Mouse (Mus musculus) retina, postnatal 7 days (tissue): ENCODE results near the gene Bcor.

Source experiments
- DNase-seq: peaks from one replicate; pipeline ENCODE4 v3.0.0-alpha.2; 2012; ENCODE audit warnings: low read depth, low spot score

Bcor gene

GRCm38 (mm10) chrX:12159981-12160656 lies at the start of gene Bcor:
Gene Bcor, minus strand, starts transcription at chrX:12160355.
- DNase-seq, result no peak

GRCm38 (mm10) chrX:12202951-12203350 lies 42.8 kb upstream of the Bcor start:
- no peak for DNase-seq

GRCm38 (mm10) chrX:12201111-12201510 lies 41.0 kb upstream of the Bcor start:
- no peak for DNase-seq

DNA sequence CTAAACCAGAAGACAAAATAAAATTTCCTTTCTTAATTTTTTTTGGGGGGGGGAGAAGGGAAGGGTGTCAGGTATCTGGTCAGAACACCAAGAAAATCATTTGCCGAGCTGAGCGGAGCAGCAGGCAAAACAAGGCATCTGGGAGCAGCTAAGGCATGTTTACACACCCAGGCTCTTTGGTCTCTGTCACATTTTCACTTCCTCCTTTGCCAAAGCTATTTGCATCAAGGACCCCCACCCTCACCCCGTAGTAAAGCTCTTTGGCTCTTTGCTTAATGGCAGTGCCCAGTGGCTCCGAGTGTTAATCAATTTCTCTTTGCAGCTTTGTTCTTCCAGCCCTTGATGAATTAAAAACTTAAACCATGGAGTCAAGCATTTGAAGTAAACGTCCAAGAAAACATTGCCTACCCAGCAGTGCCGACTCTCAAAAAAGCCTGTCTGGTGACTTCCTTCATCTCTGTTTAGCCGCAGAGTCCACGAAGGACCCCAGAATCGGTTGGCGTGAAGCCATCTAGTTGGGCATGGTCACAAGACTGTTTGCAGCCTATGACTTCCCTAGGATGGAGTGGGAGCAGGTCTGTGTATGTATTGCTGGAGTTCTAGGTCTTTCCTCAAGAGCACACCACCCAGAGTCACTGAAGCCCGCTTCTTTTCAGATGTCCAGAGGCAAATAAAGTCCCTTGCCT lies 35.2 kb upstream of the Bcor start:
- no peak for DNase-seq

DNA sequence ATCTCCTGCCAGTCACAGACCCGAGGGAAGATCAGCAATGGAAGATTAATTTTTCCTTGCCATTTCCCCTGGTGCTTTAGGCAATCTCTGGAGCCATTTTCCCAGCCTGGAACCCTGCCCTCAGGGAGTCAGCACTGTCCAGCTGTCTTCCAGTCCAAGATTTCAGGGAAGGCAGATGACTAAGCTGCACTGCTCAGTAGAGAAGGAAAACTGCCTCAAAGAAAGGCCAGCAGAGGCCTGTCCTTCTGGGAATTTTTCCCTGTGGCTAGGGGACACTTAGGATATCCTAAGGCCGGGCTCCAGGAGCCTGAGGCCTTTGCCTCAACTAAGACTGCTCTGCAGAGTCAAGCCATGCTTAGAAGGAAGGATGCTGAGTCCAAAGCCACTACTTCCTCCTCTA lies 32.2 kb upstream of the Bcor start:
- DNase-seq, result no peak

DNA sequence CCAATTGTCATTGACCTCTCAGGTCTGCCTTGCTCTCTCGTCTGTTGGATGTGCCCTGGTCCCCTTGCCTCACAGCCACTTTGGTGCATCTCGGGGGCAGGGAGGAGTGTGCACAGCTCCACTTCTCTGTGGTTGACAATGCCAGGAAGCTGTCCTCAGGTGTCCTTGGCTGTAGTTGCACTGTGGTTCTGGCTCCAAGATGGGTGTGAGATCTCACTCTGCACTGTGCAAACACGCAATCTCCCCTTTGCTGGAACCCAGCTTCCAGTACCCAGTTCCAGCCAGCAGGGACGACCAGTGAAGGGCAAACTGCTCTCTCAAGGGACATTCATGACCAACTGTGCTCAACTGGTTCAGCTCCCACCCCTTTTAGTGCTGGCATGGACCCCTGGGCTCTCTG lies 29.4 kb upstream of the Bcor start:
- no peak for DNase-seq

DNA sequence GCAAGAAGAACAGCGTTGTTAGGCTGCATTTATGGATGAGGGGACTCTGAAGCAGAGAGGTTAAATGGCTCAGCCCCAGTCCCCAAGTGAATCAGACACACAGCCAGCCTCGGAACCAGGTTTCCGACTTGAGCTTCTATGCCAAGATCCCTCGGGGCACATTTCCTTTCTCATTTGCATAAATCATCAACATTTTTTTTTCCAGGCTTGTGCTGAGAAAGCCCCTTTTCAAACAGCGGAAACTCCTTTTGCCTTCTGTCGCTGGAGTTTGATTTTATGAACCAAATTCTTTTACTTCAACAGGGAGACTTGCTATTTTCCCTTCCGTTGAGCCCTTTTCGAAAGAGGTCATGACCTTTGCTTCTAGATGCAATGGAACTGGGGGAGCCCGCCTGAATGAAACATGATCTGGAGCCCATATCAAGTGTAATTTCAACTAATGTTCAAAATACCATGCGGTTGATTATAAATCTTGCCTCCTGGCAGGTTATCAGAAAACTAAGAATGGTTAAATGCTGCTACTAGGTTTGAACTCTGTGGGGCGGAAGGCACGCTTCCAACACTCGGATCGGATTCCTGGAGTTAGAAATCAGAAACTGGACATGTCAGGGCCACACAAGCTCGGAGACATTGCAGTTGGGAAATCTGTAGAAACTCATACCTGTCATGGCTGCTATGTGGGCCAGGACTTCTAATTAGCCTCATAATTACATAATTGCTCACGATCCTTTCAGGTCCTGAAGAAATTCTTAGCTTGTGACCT lies 15.2 kb upstream of the Bcor start:
- no peak for DNase-seq

DNA sequence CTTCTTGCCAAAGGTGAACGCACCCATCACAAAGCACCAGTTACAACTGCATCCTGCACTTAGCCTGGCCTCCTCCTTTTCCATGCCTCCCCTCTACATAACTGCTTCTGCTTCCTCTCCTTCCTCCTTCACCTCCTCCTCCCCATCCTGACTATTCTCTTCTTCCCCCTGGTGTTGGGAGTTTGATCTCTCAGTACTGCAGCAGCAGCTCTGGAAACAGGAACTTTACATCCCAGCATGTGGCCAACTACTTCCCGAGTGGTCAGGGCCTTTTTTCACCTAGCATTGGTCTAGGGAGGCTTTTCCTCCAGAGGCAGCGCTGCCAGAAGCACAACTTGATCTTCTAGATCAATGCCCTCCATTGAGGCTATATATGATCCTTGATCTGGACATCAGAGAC lies 10.0 kb upstream of the Bcor start:
- no peak for DNase-seq

- no peak for DNase-seq
Observed at GRCm38 (mm10) chrX:12164591-12165529, 4.7 kb upstream of the Bcor start.

GRCm38 (mm10) chrX:12159534-12159881 lies 647 bp downstream of the Bcor start:
- no peak for DNase-seq

DNA sequence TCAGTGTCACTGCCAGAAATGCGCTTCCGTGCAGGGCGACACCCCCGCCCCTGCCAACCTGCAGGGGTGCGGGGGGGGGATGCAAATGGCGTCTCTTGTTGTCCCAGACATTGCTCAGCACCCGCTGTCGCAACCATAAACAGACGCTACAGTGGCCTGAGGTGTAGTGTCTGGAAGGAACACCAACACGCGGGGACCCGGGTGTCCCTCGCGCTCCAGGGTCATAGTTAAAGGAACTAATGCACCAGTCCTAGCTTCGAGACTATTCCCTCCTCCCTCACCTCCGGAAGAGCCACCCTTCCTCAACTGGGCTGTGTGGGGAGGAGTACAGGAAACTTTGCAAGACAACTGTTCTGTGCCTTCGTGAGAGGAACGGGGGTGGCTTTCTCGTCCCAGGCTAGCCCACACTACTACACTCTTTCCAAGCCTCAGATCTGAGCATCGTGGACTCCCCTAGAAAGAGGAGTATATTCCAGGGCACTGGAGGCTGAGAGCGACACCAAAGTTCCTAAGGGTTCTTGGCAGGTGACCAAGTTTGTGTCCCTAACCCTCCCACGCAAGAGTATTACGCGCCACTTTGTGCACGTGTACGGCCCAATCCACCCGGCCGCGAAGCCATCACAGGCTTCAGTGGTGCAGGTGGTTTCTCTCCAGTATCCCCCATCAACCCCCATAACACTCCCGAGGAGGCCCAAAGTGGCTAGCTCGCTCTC lies 1.2 kb downstream of the Bcor start:
- no peak for DNase-seq

GRCm38 (mm10) chrX:12158244-12158820 lies 1.8 kb downstream of the Bcor start:
- DNase-seq, result no peak

DNA sequence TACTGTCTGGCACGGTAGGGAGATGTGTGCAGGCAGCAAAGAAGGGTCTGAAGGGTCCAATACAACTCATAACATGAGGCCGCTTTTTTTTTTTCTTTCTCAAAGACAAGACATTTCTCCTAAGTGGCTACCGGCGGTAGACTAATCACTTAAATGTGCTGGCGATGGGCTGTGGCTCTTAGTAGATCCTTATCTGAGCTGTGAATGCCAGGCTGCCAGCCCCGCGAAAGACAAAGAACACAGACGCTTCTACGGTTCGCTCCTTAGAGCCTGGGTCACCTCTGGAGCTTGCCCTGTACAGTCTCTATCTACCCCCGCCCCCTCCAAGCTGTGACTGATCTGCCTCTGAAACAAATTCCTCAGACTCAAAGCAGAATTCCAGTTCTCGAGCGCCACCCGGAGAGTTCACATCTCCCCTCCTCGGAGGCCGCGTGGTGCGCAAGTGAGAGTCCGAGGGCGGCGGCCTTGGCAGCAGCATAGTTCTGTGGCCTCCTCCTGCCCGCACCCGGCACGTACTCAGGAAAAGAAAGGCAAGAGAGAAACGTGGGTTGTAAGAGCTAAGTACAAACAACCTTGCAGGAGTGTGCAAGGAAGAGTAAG lies 2.7 kb downstream of the Bcor start:
- DNase-seq, result no peak

DNA sequence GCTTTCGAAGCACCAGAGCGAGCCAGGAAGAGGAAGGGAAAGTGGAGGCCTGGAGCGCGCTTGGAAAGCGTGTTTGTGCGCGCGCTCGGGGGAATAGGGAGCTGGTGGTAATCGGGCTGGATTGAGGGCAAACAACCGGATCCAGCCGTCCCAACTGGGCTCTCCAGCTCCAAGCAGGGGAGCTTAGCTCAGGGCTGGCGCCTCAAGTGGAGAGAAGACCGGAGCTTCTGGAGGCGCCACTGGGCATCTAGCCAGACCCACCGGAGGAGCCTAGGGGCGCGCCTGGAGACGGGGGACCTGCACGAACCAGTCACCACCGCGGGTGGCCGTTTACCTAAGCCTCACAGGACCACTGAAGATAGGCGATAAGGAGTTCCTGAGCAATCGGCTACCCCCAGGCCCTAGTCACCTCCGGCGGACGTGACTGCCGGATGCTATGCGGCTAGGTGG lies 4.3 kb downstream of the Bcor start:
- DNase-seq, result no peak

DNA sequence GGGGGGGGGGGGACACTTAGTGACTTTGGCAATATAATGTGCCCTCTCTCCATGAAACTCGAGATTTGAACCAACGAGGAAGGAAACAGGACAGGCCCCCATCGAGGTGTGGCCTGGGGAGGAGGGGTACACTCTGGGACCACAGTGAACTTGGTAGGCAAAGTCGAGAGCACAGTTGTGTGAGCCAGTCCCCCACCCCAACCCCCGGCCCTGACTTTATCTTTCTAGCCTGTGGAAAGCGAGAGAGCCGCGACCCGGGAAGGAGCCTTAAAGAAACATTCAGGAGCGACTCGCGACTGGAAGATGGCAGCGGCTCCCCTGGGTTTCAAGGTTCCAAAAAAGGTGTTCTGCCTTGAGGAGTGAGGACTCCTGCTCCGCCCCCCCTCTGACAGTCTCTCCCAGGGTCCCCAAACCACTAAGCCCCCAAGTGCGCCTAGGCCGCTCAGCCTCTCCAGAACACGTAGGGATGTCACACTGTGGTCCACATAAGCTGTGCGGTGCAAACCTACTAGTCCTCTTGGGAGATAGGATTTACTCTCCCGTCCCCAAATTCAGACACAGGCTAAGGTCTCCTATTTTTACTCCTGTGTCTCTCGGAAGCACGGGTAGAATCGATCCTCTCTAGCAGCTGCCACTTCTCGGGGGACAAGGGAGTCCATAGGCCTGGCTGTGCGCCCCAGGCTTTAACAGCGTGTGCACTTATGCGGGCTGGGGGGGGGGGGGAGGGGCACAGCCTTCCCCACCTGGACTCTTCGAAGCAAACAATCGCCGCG lies 4.9 kb downstream of the Bcor start:
- DNase-seq, result no peak

DNA sequence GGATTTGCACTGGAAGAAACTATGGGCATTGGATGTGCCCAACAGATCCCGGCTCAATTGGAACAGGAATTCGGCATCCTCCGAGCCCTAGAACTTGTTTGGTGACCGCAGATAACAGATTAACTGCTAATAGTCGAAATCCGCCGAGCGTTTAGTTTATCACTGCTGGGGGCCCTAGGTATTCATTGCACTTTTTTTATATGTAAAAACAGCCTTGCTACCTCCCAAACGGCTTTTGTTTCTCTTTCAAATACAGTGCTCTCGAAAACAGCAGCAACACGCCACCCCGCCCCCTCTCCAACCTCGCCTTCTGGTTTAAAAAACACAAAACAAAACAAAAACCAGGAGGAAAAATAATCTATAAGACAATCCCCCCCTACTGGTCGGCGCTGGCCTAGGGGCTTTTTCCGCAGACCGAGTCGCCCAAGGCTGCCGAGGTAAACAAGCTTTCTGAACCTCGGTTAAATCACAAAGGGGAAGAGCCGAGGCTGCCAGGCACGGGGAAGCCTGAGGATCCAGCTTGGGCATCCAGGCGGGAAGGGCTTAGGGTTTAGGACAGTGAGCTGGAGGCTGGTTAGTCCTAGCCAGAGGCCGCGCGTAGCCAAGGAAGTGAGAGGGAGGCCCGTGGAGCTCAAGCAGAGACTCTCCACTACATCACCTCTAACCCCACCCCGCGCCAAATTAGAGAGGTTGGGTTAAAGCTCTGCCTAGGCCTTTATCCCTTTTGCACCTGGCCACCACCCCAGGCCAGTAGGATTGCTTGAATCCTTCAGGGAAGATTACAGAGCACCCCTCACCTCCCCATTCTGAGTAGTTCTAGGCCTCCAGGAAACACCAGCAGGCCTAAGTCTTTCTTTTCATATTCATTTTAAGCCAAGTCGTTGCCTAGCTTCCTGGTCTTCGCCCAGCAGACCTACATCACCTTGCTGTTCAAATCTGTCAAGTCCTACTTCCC lies 6.7 kb downstream of the Bcor start:
- no peak for DNase-seq

GRCm38 (mm10) chrX:12151996-12152904 lies 7.9 kb downstream of the Bcor start:
- no peak for DNase-seq
